Comparison of ENCODE assay signal across 8 mouse cellular contexts in genomic region chr10:67115115-67115514, GRCm38 (mm10). TPM values are rescaled to one million over a fixed set of nuclear protein-coding genes. Genes with fewer than 3 reads are reported as not detected.
A peak's percentile ranks its signal among the peaks of the same experiment; 100 is the strongest.
DNase-seq lines count a peak whose midpoint lies in the region; ATAC-seq lines count a peak whose summit lies in the region.

No protein-coding gene starts in this region.

- peaks cover 9% of the 10 kb centered on the region; the same call in 1 of the 2 replicates for H3K4me1 ChIP-seq in forebrain, embryonic 11.5 days (replicated peaks; ENCODE audit: control insufficient read depth, insufficient read depth, low read length)
- H3K4me1 ChIP-seq in intestine, embryonic 16.5 days (ENCODE audit: control insufficient read depth, insufficient read depth, low read length) = peaks cover 34% of the 10 kb centered on the region

- intact Hi-C loops in heart, postnatal 25 days (cut with DNase I) = loop anchor here (5.0 kb wide), 1 partner anchor 63 kb away; no protein-coding TSS in a partner anchor

- H3K27ac ChIP-seq in forebrain, embryonic 11.5 days (ENCODE audit: low read depth, low read length) = peak overlapping the region; percentile 41; the same call in 1 of the 2 replicates
- peak overlapping the region; percentile 47 for H3K27ac ChIP-seq in intestine, embryonic 16.5 days (ENCODE audit: low read length)

- H3K9ac ChIP-seq in forebrain, embryonic 11.5 days (ENCODE audit: low read length) = peak overlapping the region; percentile 12; the same call in 1 of the 2 replicates
- no peak overlapping the region for H3K9ac ChIP-seq in intestine, embryonic 16.5 days (ENCODE audit: low read depth, low read length)

- H3K4me2 ChIP-seq in forebrain, embryonic 11.5 days (ENCODE audit: low read depth, low read length, severe bottlenecking) = no peak overlapping the region
- no peak overlapping the region for H3K4me2 ChIP-seq in intestine, embryonic 16.5 days (ENCODE audit: low read depth, low read length)

- DNase-seq in heart, adult 11 months = peak; percentile 96
- DNase-seq in heart, postnatal 25 days (ENCODE audit: low spot score) = no peak
- DNase-seq in A20 (ENCODE audit: low read depth, low spot score) = peak; percentile 31
- DNase-seq in forebrain, embryonic 11.5 days (ENCODE audit: low spot score) = no peak
- no peak for DNase-seq in urinary bladder, postnatal 25 days (ENCODE audit: low spot score)
- DNase-seq in right cerebral cortex, postnatal 10 days (ENCODE audit: low spot score in 2 of 2) = no peak
- DNase-seq in embryo, embryonic 9.5 days (ENCODE audit: extremely low spot score) = no peak

- H3K36me3 ChIP-seq in forebrain, embryonic 11.5 days (ENCODE audit: control insufficient read depth, insufficient read depth, low read length) = no peaks in the 10 kb centered on the region
- H3K36me3 ChIP-seq in intestine, embryonic 16.5 days (ENCODE audit: control insufficient read depth, insufficient read depth, low read length) = no peaks in the 10 kb centered on the region

- no peaks in the 10 kb centered on the region for H3K9me3 ChIP-seq in forebrain, embryonic 11.5 days (ENCODE audit: control insufficient read depth, low read length)
- no peaks in the 10 kb centered on the region for H3K9me3 ChIP-seq in intestine, embryonic 16.5 days (ENCODE audit: control insufficient read depth, low read length)

- no peak overlapping the region for H3K4me3 ChIP-seq in forebrain, embryonic 11.5 days (ENCODE audit: low read depth, low read length)
- H3K4me3 ChIP-seq in intestine, embryonic 16.5 days (ENCODE audit: low read length) = no peak overlapping the region

- H3K27me3 ChIP-seq in forebrain, embryonic 11.5 days (ENCODE audit: control insufficient read depth, insufficient read depth, low read length) = no peaks in the 10 kb centered on the region
- no peaks in the 10 kb centered on the region for H3K27me3 ChIP-seq in intestine, embryonic 16.5 days (replicated peaks; ENCODE audit: control insufficient read depth, insufficient read depth, low read length)

- no peak for ATAC-seq in forebrain, embryonic 11.5 days (replicated peaks; ENCODE audit: low FRiP score)
- peak; percentile 16; the same call in 1 of the 2 replicates for ATAC-seq in intestine, embryonic 16.5 days

- 26% methylated on average over 6 of the region's 6 CpGs for WGBS in forebrain, embryonic 11.5 days
- 27% methylated on average over 6 of the region's 6 CpGs for WGBS in intestine, embryonic 16.5 days

RNA-seq across cellular contexts. Expression of gene Reep3, which starts 18.4 kb away (rescaled TPM):
- 10 to 100 TPM; 21.4 to 22.9 TPM for total RNA-seq in heart, postnatal 25 days (2021)
- polyA plus RNA-seq in forebrain, embryonic 11.5 days (2014; fragmentation: Nextera tagmentation; extraction: Ambion mirVana) = 44.6 and 48.4 TPM in 2 replicates
- 36.2 and 42.1 TPM in 2 replicates for polyA plus RNA-seq in intestine, embryonic 16.5 days (2015; fragmentation: Nextera tagmentation; extraction: Ambion mirVana)

RNA-seq across cellular contexts. Expression of gene Jmjd1c, which starts 19.2 kb away (rescaled TPM):
- 10 to 100 TPM; 38.5 to 40.9 TPM for total RNA-seq in heart, postnatal 25 days (2021)
- polyA plus RNA-seq in forebrain, embryonic 11.5 days (2014; fragmentation: Nextera tagmentation; extraction: Ambion mirVana) = 53.1 and 55.7 TPM in 2 replicates
- 21.9 and 22.2 TPM in 2 replicates for polyA plus RNA-seq in intestine, embryonic 16.5 days (2015; fragmentation: Nextera tagmentation; extraction: Ambion mirVana)

Comparison
In these comparisons a context has a peak if more than half of its experiments do, and no peak if none do; other contexts are left out.
1. DNase-seq: peak in heart, adult 11 months (single experiment) and A20 (single experiment); none in heart, postnatal 25 days (single experiment), forebrain, embryonic 11.5 days (single experiment), urinary bladder, postnatal 25 days (single experiment), right cerebral cortex, postnatal 10 days (0 of 2) and embryo, embryonic 9.5 days (single experiment).